Mouse (Mus musculus) thymus, postnatal 4 days (tissue): ENCODE measurements around the gene Togaram2.

Experiments
- DNase-seq: peaks from one replicate; pipeline ENCODE4 v3.0.0; 2021

Gene Togaram2

GRCm38 (mm10) chr17:71684103-71684608 lies 11.1 kb downstream of the Togaram2 start:
- no peak for DNase-seq

- no peak for DNase-seq
Measured at GRCm38 (mm10) chr17:71687436-71687835, 14.4 kb downstream of the Togaram2 start.

- DNase-seq: no peak
Measured at GRCm38 (mm10) chr17:71689903-71690302, 16.8 kb downstream of the Togaram2 start.

GRCm38 (mm10) chr17:71691361-71691875 lies 18.4 kb downstream of the Togaram2 start:
- DNase-seq: no peak

- DNase-seq: no peak
Measured at GRCm38 (mm10) chr17:71693313-71693712, 20.3 kb downstream of the Togaram2 start.

GRCm38 (mm10) chr17:71693780-71694179 lies 20.7 kb downstream of the Togaram2 start:
- peak; percentile 67 for DNase-seq

DNA sequence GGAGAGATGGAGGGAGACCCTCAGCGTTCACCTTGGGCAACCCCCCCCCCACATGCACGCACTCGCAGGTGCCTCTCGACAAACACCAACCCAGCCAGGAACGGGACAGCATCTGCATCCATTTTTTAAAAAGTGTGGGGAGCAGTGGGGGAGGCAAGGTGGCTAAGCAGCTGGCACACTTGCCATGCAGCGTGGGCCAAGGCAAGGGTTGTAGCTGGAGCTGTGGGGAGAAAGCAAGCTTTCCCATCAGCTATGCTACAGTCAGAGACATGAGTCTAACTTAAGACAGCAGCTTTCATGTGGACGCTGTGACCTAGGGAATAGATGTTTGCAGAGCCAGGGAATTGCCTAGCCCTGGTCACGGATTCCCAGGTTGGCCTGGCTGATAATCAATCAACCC lies 22.1 kb downstream of the Togaram2 start:
- no peak for DNase-seq

DNA sequence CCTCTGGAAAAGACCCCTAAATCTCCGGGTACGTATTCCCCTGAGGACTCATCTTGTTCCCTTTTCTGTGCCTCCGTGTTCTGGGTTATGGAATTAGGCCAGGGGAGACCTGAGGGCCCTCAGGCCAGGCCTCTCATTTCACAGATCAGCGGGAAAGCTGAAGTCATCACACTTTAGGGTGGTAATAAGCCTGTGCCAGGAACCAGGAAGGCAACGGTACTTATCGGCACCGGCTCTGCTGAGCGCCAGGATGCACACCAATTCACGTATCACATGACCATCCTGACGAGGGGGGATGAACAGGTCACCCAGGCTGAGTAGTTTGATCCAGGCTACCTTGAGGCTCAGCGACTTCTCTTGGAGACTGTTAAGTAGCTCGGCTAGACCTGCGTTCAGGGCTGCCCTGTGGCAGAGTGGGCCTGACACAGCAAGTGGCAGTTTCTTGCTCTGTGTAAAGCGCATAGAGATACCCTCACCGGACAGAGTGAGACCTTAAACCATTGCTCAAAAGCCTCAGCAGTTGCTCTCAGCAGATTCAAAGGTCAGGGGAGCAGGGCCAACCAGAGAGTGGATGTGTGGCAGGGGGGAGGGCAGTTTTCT lies 22.8 kb downstream of the Togaram2 start:
- no peak for DNase-seq

GRCm38 (mm10) chr17:71696396-71696795 lies 23.3 kb downstream of the Togaram2 start:
- no peak for DNase-seq

- DNase-seq: no peak
Measured at GRCm38 (mm10) chr17:71697896-71698618, 25.0 kb downstream of the Togaram2 start.

DNA sequence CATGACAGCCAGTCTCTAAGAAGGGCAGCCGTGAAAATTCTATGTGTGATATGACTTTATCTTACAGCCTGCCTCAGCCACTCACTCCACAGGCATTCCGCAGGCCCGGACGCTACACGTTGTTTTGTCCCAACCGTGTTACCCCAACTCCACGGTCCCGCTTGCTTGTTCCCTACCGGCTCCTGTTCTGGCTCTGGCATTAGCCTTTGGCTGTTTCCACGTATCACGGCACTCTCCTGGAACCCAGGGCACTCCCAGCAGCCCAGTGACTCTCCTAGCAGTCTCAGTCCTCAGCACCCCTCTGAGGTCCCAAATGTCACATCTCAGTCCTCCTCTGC lies 25.5 kb downstream of the Togaram2 start:
- DNase-seq: no peak

GRCm38 (mm10) chr17:71705113-71705512 lies 32.1 kb downstream of the Togaram2 start:
- no peak for DNase-seq

GRCm38 (mm10) chr17:71705550-71706480 lies 32.8 kb downstream of the Togaram2 start:
- DNase-seq: no peak

DNA sequence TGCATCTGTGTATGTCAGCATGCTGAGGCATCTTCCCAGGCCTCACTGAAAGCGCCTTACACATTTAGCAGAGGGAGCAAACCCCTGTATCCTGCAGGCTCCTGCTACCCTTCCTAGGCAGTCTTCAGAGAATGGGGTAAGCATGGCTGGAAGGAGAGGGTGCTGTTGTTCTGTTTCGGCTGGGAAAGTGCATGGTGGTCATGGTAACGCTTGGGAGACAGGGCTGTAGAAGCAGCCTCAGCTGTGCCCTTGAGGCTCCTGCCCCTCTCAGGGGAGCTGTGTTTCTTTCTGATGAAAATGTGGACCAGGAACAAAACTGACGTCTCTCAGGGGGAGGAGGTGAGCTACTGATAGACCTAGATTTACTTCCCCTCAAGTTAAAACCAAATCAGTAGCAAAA lies 34.7 kb downstream of the Togaram2 start:
- no peak for DNase-seq

DNA sequence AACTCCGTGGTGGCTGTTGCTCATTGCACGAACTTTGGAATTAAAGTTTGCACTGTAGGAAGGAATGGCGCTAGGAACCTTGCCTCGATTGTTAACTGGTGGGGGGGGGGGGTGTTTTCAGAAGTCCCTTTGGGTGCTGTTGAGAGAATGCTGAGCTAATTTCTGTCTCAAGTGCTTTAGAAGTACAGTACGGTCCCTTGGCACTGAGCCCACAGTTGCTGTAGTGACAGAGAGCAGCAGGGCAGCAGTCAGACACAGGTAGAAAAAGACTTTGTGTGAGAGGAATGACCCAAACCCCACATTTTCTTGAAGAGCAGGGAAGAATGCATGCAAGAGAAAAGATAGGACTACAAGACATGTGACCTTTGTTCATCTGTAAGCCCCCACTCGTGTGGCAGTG lies 39.2 kb downstream of the Togaram2 start:
- DNase-seq: no peak

GRCm38 (mm10) chr17:71715034-71715433 lies 42.0 kb downstream of the Togaram2 start:
- DNase-seq: no peak

DNA sequence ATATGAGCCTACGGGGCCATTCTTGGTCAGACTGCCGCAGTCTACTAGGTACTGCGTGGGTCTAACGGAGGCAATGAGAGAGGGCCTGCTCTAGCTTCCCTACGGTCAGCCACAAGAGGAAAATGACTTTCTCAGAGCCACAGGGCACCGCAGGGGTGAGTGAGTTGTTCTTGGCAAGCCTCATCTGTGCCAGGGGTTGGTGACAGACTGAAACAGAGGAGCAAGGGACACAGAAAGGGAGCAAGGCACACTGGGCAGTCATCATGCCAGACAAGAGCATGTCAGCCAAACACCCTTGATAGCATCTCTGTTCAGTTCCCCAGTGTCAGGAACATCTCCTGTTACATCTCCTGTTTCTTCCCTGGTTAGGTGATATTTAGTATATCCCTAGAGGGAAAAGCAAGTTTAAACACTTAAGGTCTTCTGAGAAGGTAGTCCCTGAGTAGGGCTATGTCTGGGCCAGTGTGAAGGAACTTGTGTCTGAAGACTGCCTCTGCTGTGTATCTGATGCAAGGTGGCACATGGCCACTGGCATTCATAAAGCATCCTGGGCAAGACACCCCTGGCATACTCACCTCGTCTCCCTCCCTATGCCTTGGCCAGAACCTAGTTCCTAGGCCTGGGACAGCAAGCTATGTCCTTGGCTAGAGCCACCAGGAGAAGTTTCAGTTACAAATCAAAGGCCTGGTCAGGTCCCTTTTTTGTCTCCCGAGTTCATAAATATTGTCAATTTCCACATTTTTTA lies 45.0 kb downstream of the Togaram2 start:
- DNase-seq: no peak

GRCm38 (mm10) chr17:71720434-71720833 lies 47.4 kb downstream of the Togaram2 start:
- no peak for DNase-seq

DNA sequence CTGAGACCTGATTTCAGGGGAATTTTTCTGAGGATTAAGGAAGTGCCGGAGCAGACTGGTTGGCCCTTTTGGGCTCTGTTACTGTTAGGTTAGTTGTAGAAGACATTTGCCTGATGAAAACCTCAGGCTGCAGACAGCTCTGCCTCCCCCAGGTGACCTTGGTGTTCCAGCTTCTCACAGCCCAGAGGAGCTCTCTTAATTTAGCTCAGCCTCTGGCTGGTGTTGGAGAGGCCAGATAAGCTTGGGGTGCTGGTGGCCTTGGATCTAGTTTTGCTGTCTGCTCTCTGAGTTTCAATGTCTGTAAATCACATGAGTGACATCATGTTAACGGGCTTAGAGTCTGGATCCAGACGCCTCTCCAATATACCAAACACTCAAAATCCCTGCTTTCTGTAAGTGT lies 48.0 kb downstream of the Togaram2 start:
- DNase-seq: no peak

DNA sequence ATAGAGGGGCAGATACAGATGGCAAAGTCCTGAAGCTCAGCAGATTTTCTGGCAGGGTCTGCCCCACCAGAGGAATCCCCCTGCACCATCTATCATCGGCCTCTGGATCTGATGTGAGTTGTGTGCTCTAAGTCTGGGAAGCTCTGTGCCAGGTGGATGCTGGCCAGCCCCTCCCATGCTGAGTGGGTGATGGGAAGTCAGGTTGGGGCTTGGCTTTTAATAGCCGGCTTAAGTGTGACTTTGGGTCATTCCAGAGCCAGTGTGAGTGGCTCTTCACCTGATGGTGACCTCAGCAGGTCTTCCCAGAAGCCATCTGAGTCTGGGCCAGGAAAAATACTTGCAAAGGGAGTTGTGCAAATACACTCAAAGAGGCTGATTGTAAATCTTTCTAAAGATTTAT lies 57.6 kb downstream of the Togaram2 start:
- DNase-seq: no peak

GRCm38 (mm10) chr17:71736442-71736841 lies 63.4 kb downstream of the Togaram2 start:
- no peak for DNase-seq

DNA sequence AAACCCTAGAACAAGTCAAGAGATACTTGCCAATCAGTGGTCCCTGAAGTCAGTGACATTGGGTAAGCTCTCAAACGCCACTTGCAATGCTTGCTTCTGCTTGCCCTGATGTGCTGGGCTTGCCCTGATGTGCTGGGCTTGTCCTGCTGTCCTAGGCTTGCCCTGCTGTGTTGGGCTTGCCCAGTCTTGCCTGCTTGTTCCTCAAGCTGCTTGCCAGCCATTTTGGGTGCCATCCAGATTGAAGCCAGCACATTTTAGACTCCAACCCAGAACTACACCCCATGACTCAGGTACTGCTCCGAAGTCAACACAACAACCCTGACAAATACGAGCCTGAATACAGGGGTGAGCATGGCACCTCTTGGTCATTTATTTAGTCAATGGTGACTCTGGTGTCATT lies 69.1 kb downstream of the Togaram2 start:
- no peak for DNase-seq

DNA sequence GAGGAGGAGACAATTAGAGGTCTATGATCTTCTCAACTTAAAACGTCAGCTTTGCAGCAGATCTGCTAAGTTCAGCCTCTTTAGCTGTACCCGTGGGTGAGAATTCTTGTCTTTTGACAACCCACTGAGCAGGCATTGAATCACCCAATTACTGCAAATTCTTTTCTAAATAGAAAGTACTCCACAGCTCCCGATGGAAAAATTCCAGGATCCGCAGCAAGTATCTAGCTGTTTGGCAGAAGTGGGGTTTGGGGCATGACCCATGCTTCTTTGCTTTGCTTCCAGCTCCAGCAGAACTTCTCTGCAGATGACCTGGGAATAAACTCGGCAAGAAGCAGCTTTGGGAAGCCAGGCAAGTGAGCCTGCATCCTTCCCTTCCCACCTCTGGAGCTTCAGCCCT lies 69.9 kb downstream of the Togaram2 start:
- no peak for DNase-seq
